Mouse (Mus musculus) liver, postnatal 0 days (tissue): Measurements from ENCODE around the gene Scrg1.
"Not testable (repeated sequence)": the region's sequence is repeated elsewhere in the genome, so short reads cannot be mapped to it uniquely, and the experiment has no call there.

ENCODE experiments used
- CTCF ChIP-seq: sonication (generic); IDR thresholded peaks from 2 replicates; pipeline ENCODE4 v1.5.1; 2016; ENCODE audit warnings: antibody characterized with exemption, low read depth
- EP300 ChIP-seq: IDR thresholded peaks from 2 replicates; pipeline ENCODE4 v1.6.1; 2016; ENCODE audit warnings: antibody characterized with exemption, low read depth, mild to moderate bottlenecking

DNA sequence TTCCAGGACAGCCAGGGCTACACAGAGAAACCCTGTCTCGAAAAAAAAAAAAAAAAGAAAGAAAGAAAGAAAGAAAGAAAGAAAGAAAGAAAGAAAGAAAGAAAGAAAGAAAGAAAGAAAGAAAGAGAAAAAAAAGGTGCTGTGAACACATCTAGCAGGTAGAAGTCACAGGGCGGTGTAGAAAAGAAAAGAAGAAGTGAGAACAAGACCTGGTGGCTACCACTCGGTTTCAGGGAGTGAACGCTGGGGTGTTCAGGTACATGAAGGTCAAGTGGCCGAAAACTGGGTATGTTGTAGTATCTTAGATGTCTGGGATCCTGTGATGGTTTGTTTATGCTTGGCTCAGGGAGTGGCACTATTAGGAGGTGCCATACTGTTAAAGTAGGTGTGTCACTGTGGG, 9.8 kb upstream of the Scrg1 start:
- not testable (repeated sequence) for TF ChIP-seq CTCF, EP300
